Mouse (Mus musculus): ENCODE data around the gene Gli2. TPM values are rescaled to one million over a fixed set of nuclear protein-coding genes. Genes with fewer than 3 reads are reported as not detected.
A peak's percentile ranks its signal among the peaks of the same experiment; 100 is the strongest.

Gene Gli2
- polyA plus RNA-seq, 1 experiment from 2014 or later = 6.3 TPM

DNA sequence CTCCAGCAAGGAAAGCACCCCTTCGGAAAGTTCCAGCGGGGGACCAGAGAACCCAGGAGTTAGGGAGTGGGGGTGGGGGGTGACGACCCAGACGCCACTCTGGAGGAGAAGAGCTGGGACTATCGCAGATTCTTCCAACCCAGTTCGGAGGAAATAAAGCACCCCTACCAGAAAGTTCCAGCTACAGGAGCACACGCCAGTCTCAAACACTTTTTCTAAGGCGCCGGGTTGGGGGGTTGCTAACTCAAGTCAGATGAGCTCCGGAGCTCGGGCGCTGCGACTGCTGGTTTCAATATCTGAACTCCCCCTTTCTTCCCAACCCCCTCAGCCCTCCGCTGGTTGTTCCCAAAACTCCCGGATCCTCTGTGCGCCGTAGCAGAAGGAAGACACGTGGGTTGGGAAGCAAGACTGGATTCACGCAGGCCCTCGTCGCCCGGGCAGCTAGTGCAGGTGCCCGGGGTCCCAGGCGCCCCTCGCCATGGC lies 494 bp upstream of the Gli2 start:
- Histone ChIP-seq H3K36me3 (ENCODE audit: control insufficient read depth, insufficient read depth, low read length) (no peaks in the 10 kb centered on the region), H3K4me3 (ENCODE audit: low read length) (peak overlapping the region; percentile 59), H3K4me2 (ENCODE audit: low read depth, low read length) (peak overlapping the region; percentile 92), H3K9me3 (ENCODE audit: control insufficient read depth, low read length) (no peaks in the 10 kb centered on the region; the same call in 1 of the 2 replicates), H3K9ac (ENCODE audit: low read length) (peak overlapping the region; percentile 73), H3K4me1 (replicated peaks; ENCODE audit: control insufficient read depth, insufficient read depth, low read length) (peaks cover 44% of the 10 kb centered on the region), H3K27me3 (ENCODE audit: control insufficient read depth, insufficient read depth, low read depth, low read length) (peaks cover 40% of the 10 kb centered on the region), H3K27ac (ENCODE audit: low read length) (peak overlapping the region; percentile 88)
- ATAC-seq (ENCODE audit: low read depth) = peak; percentile 20; the same call in 1 of the 2 replicates
- WGBS = under 1% methylated on average over 25 of the region's 25 CpGs

GRCm38 (mm10) chr1:119052631-119053177 lies 715 bp downstream of the Gli2 start:
- H3K36me3 ChIP-seq (ENCODE audit: control insufficient read depth, insufficient read depth, low read length) = no peaks in the 10 kb centered on the region
- peaks cover 45% of the 10 kb centered on the region for H3K27me3 ChIP-seq (ENCODE audit: control insufficient read depth, insufficient read depth, low read depth, low read length)
- peak overlapping the region; percentile 92 for H3K4me2 ChIP-seq (ENCODE audit: low read depth, low read length)
- H3K9me3 ChIP-seq (ENCODE audit: control insufficient read depth, low read length) = no peaks in the 10 kb centered on the region; the same call in 1 of the 2 replicates
- peak overlapping the region; percentile 73 for H3K9ac ChIP-seq (ENCODE audit: low read length)
- under 1% methylated on average over 33 of the region's 33 CpGs for WGBS
- H3K4me1 ChIP-seq (replicated peaks; ENCODE audit: control insufficient read depth, insufficient read depth, low read length) = peaks cover 53% of the 10 kb centered on the region
- ATAC-seq (ENCODE audit: low read depth) = peak; percentile 8; the same call in 1 of the 2 replicates
- peak overlapping the region; percentile 88 for H3K27ac ChIP-seq (ENCODE audit: low read length)
- H3K4me3 ChIP-seq (ENCODE audit: low read length) = peak overlapping the region; percentile 59

GRCm38 (mm10) chr1:119051938-119052551 lies 1.4 kb downstream of the Gli2 start:
- Histone ChIP-seq H3K9me3 (ENCODE audit: control insufficient read depth, low read length) (no peaks in the 10 kb centered on the region; the same call in 1 of the 2 replicates), H3K4me2 (ENCODE audit: low read depth, low read length) (peak overlapping the region; percentile 92), H3K27ac (ENCODE audit: low read length) (peak overlapping the region; percentile 88), H3K9ac (ENCODE audit: low read length) (peak overlapping the region; percentile 73), H3K36me3 (ENCODE audit: control insufficient read depth, insufficient read depth, low read length) (no peaks in the 10 kb centered on the region), H3K4me1 (replicated peaks; ENCODE audit: control insufficient read depth, insufficient read depth, low read length) (peaks cover 56% of the 10 kb centered on the region), H3K4me3 (ENCODE audit: low read length) (peak overlapping the region; percentile 59), H3K27me3 (ENCODE audit: control insufficient read depth, insufficient read depth, low read depth, low read length) (peaks cover 44% of the 10 kb centered on the region)
- peak; percentile 30 for ATAC-seq (ENCODE audit: low read depth)
- WGBS = 1% methylated on average over 20 of the region's 21 CpGs

DNA sequence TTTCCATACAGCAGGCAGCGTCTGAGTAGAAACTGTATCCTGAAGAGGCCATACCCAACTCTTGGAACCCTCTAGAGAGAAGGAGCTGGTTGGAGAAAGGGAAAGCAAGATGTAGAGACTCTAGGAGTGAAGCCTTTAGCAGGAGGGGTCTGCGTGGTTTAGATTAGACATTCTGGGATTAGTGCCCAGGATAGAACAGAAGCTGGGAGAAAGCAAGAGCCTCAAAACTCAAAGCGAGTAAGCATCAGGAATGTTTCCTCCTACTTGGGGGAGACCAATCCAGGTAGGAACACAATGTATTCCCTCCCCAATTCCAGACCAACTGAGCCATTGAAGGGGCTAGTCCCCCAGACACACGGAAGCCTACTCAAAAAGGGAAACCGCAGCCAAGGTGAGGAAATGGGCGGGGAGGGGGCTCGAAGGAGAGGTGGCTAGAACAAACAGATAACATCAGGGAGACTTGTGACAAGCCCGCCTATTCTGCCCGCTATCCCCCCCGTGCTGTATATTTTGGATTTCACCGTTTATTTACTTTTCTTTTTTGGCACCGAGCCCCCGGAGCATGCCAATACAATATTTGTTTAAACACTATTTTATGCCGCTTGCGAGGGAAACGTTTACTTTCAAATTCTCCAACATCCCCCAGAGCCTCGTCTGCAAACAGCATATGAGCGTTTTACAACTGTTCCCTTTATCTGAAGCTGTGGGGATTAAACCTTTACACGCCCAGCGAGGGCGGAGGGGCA lies 2.1 kb downstream of the Gli2 start:
- H3K4me1 ChIP-seq (replicated peaks; ENCODE audit: control insufficient read depth, insufficient read depth, low read length) = peaks cover 56% of the 10 kb centered on the region
- H3K4me2 ChIP-seq (ENCODE audit: low read depth, low read length) = peak overlapping the region; percentile 92
- H3K9ac ChIP-seq (ENCODE audit: low read length) = peak overlapping the region; percentile 73
- 2% methylated on average over 21 of the region's 21 CpGs for WGBS
- peak overlapping the region; percentile 88 for H3K27ac ChIP-seq (ENCODE audit: low read length)
- peaks cover 43% of the 10 kb centered on the region for H3K27me3 ChIP-seq (ENCODE audit: control insufficient read depth, insufficient read depth, low read depth, low read length)
- no peak; the same call in 1 of the 2 replicates for ATAC-seq (ENCODE audit: low read depth)
- no peaks in the 10 kb centered on the region for H3K36me3 ChIP-seq (ENCODE audit: control insufficient read depth, insufficient read depth, low read length)
- H3K4me3 ChIP-seq (ENCODE audit: low read length) = peak overlapping the region; percentile 59
- no peaks in the 10 kb centered on the region for H3K9me3 ChIP-seq (ENCODE audit: control insufficient read depth, low read length)

DNA sequence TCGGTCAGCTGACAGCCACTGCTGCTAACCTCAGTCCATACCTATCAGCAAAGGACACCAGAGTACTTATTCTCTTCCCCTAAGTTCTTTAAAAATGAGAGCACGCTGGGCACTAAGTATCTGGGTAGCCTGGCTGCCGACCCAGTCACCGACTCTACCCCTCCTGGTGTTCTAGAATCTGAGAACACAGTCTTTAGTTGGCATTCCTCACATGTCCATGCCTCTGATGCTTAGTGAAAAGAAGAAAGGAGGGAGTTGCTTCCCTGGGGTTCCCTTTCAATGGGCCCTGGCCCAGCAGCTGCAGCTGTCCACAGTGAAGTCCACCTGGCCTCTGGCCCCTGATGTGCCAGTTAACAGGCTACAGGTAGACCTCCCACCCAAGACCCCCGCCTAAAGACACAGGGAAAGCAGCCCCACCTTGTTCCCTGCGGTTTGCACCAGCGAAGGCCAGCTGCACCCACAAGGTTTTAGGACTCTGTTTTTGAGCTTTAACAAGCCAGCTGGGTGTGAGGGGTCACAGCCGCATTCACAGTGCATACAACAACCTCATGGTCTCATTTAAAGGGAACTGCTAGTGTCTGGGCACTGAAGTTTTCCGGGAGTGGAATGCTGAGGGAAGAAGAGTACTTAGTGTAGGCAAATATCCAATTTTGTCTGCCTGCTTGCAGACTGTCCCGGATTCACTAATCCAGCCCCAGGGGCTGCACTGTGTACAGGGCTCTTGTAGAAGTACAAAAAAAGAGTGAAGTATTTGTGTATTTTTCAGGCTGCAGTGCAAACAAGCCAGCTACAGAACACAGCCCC lies 3.4 kb downstream of the Gli2 start:
- peak overlapping the region; percentile 92 for H3K4me2 ChIP-seq (ENCODE audit: low read depth, low read length)
- 28% methylated on average over 10 of the region's 10 CpGs for WGBS
- ATAC-seq (ENCODE audit: low read depth) = no peak
- H3K4me3 ChIP-seq (ENCODE audit: low read length) = no peak overlapping the region; the same call in 1 of the 2 replicates
- no peaks in the 10 kb centered on the region for H3K36me3 ChIP-seq (ENCODE audit: control insufficient read depth, insufficient read depth, low read length)
- H3K4me1 ChIP-seq (replicated peaks; ENCODE audit: control insufficient read depth, insufficient read depth, low read length) = peaks cover 56% of the 10 kb centered on the region
- H3K9ac ChIP-seq (ENCODE audit: low read length) = peak overlapping the region; percentile 49
- H3K27me3 ChIP-seq (ENCODE audit: control insufficient read depth, insufficient read depth, low read depth, low read length) = peaks cover 39% of the 10 kb centered on the region
- peak overlapping the region; percentile 43 for H3K27ac ChIP-seq (ENCODE audit: low read length)
- H3K9me3 ChIP-seq (ENCODE audit: control insufficient read depth, low read length) = no peaks in the 10 kb centered on the region

GRCm38 (mm10) chr1:119048988-119049387 lies 4.4 kb downstream of the Gli2 start:
- WGBS = 23% methylated on average over 11 of the region's 11 CpGs
- H3K9ac ChIP-seq (ENCODE audit: low read length) = peak overlapping the region; percentile 27; the same call in 1 of the 2 replicates
- peaks cover 50% of the 10 kb centered on the region for H3K4me1 ChIP-seq (replicated peaks; ENCODE audit: control insufficient read depth, insufficient read depth, low read length)
- no peak for ATAC-seq (ENCODE audit: low read depth)
- no peaks in the 10 kb centered on the region for H3K36me3 ChIP-seq (ENCODE audit: control insufficient read depth, insufficient read depth, low read length)
- no peak overlapping the region for H3K27ac ChIP-seq (ENCODE audit: low read length)
- H3K27me3 ChIP-seq (ENCODE audit: control insufficient read depth, insufficient read depth, low read depth, low read length) = peaks cover 39% of the 10 kb centered on the region
- no peaks in the 10 kb centered on the region for H3K9me3 ChIP-seq (ENCODE audit: control insufficient read depth, low read length)
- H3K4me2 ChIP-seq (ENCODE audit: low read depth, low read length) = peak overlapping the region; percentile 89; the same call in 1 of the 2 replicates
- no peak overlapping the region for H3K4me3 ChIP-seq (ENCODE audit: low read length)

- H3K9ac ChIP-seq (ENCODE audit: low read length) = peak overlapping the region; percentile 27; the same call in 1 of the 2 replicates
- H3K4me2 ChIP-seq (ENCODE audit: low read depth, low read length) = peak overlapping the region; percentile 89
- WGBS = 19% methylated on average over 6 of the region's 6 CpGs
- no peaks in the 10 kb centered on the region for H3K9me3 ChIP-seq (ENCODE audit: control insufficient read depth, low read length)
- no peak for ATAC-seq (ENCODE audit: low read depth)
- H3K27me3 ChIP-seq (ENCODE audit: control insufficient read depth, insufficient read depth, low read depth, low read length) = peaks cover 36% of the 10 kb centered on the region
- H3K27ac ChIP-seq (ENCODE audit: low read length) = no peak overlapping the region
- peaks cover 45% of the 10 kb centered on the region for H3K4me1 ChIP-seq (replicated peaks; ENCODE audit: control insufficient read depth, insufficient read depth, low read length)
- no peak overlapping the region for H3K4me3 ChIP-seq (ENCODE audit: low read length)
- no peaks in the 10 kb centered on the region for H3K36me3 ChIP-seq (ENCODE audit: control insufficient read depth, insufficient read depth, low read length)
Observed at GRCm38 (mm10) chr1:119048547-119048946, 4.9 kb downstream of the Gli2 start.

- Histone ChIP-seq H3K36me3 (ENCODE audit: control insufficient read depth, insufficient read depth, low read length) (no peaks in the 10 kb centered on the region), H3K9me3 (ENCODE audit: control insufficient read depth, low read length) (no peaks in the 10 kb centered on the region), H3K4me2 (ENCODE audit: low read depth, low read length) (peak overlapping the region; percentile 89), H3K27ac (ENCODE audit: low read length) (peak overlapping the region; percentile 91), H3K9ac (ENCODE audit: low read length) (peak overlapping the region; percentile 84), H3K4me1 (replicated peaks; ENCODE audit: control insufficient read depth, insufficient read depth, low read length) (peaks cover 41% of the 10 kb centered on the region), H3K27me3 (ENCODE audit: control insufficient read depth, insufficient read depth, low read depth, low read length) (peaks cover 30% of the 10 kb centered on the region), H3K4me3 (ENCODE audit: low read length) (peak overlapping the region; percentile 59)
- peak; percentile 45 for ATAC-seq (ENCODE audit: low read depth)
- WGBS = 2% methylated on average over 39 of the region's 61 CpGs
Observed at GRCm38 (mm10) chr1:119047462-119048371, 5.7 kb downstream of the Gli2 start.
